Mouse (Mus musculus) hindbrain, postnatal 0 days (tissue): ENCODE measurements around the gene Il4i1. TPM values are rescaled to one million over a fixed set of nuclear protein-coding genes. Genes with fewer than 3 reads are reported as not detected.

Experiments used
- ATAC-seq: fragments of 200-750 bp; cut with Nextera tagmentation; 2 replicates; pipeline ENCODE4 v1.8.0; 2017; ENCODE audit warnings: mild to moderate bottlenecking, moderate TSS enrichment, moderate library complexity
- DNase-seq: peaks from one replicate; pipeline ENCODE4 v3.0.0-alpha.2; 2015; ENCODE audit warnings: low spot score
- H3K27ac ChIP-seq: fragments of 300-500 bp; sonication (generic); 2 replicates; pipeline ENCODE4 v1.5.1; 2014; ENCODE audit warnings: mild to moderate bottlenecking
- H3K27me3 ChIP-seq: fragments of 300-500 bp; sonication (generic); 2 replicates; pipeline ENCODE4 v1.6.1; 2014; ENCODE audit warnings: low read length, mixed read lengths; ENCODE audit not compliant: insufficient read depth
- H3K36me3 ChIP-seq: fragments of 300-500 bp; sonication (generic); 2 replicates; pipeline ENCODE4 v1.6.1; 2014; ENCODE audit warnings: low read length, mixed read lengths; ENCODE audit not compliant: insufficient read depth
- H3K4me1 ChIP-seq: fragments of 300-500 bp; sonication (generic); 2 replicates; pipeline ENCODE4 v1.6.1; 2014; ENCODE audit warnings: antibody characterized with exemption, low read length, mixed read lengths; ENCODE audit not compliant: insufficient read depth
- H3K4me2 ChIP-seq: fragments of 300-500 bp; sonication (generic); 2 replicates; pipeline ENCODE4 v1.6.1; 2014; ENCODE audit warnings: low read depth, mild to moderate bottlenecking, low read length, moderate library complexity, mixed read lengths
- H3K4me3 ChIP-seq: fragments of 300-500 bp; sonication (generic); 2 replicates; pipeline ENCODE4 v1.5.1; 2014; ENCODE audit warnings: low read length
- H3K9ac ChIP-seq: fragments of 300-500 bp; sonication (generic); replicated peaks from 2 replicates; pipeline ENCODE4 v1.6.1; 2014; ENCODE audit warnings: mild to moderate bottlenecking, low read length, moderate library complexity, mixed read lengths
- H3K9me3 ChIP-seq: fragments of 300-500 bp; sonication (generic); 2 replicates; pipeline ENCODE4 v1.6.1; 2016; ENCODE audit warnings: low read length, mixed read lengths
- CTCF ChIP-seq: IDR thresholded peaks from 2 replicates; pipeline ENCODE4 v1.5.1; 2016; ENCODE audit warnings: antibody characterized with exemption, control low read depth, low read depth
- WGBS: fragments of 180-500 bp; shearing (Covaris S2); extraction: QIAGEN DNeasy Blood & Tissue Kit; methylation state at CpG from one replicate; pipeline ENCODE4 v1.1.7; 2014; 5-methylcytosine and 5-hydroxymethylcytosine counted together
- polyA plus RNA-seq: library from polyadenylated mRNA; unstranded; fragments of >200 nt; fragmentation: Nextera tagmentation; extraction: Ambion mirVana; gene quantifications from 2 replicates; pipeline ENCODE4 v1.2.1, GENCODE M21; 2015
- total RNA-seq: library from RNA; depleted of rRNA; stranded (reverse); fragments of >200 nt; gene quantifications from 2 replicates; pipeline ENCODE4 v1.2.3, GENCODE M21; 2014

The Il4i1 gene
- total and polyA plus RNA-seq, 2 experiments from 2014 or later = 0.47 to 0.58 TPM

- ATAC-seq (no peak), DNase-seq (no peak)
- 28% methylated on average over 9 of the region's 9 CpGs for WGBS
- H3K9me3 ChIP-seq = no peaks in the 10 kb centered on the region
- peaks cover 31% of the 10 kb centered on the region for H3K4me1 ChIP-seq
- no peaks in the 10 kb centered on the region for H3K27me3 ChIP-seq
- H3K4me3 ChIP-seq = peak overlapping the region; percentile 99
- H3K27ac ChIP-seq = no peak overlapping the region
- peaks cover 18% of the 10 kb centered on the region for H3K36me3 ChIP-seq
- peak overlapping the region; percentile 99; the same call in 1 of the 2 replicates for H3K9ac ChIP-seq
- peak overlapping the region; percentile 63 for H3K4me2 ChIP-seq
- TF ChIP-seq CTCF = no peak
Observed at GRCm38 (mm10) chr7:44867802-44868201, 51.6 kb downstream of the Il4i1 start.

- Histone ChIP-seq H3K9me3 (no peaks in the 10 kb centered on the region), H3K27me3 (no peaks in the 10 kb centered on the region), H3K4me3 (peak overlapping the region; percentile 99), H3K36me3 (peaks cover 12% of the 10 kb centered on the region), H3K9ac (peak overlapping the region; percentile 99), H3K27ac (no peak overlapping the region), H3K4me2 (peak overlapping the region; percentile 63), H3K4me1 (peaks cover 31% of the 10 kb centered on the region)
- no peak for TF ChIP-seq CTCF
- ATAC-seq = no peak
- WGBS = 4% methylated on average over 16 of the region's 16 CpGs
- no peak for DNase-seq
Observed at GRCm38 (mm10) chr7:44868465-44868864, 52.3 kb downstream of the Il4i1 start.

GRCm38 (mm10) chr7:44868919-44869696, 52.9 kb downstream of the Il4i1 start:
- H3K36me3 ChIP-seq = peaks cover 5% of the 10 kb centered on the region
- no peaks in the 10 kb centered on the region for H3K9me3 ChIP-seq
- peak overlapping the region; percentile 99 for H3K9ac ChIP-seq
- TF ChIP-seq CTCF = no peak
- H3K4me1 ChIP-seq = peaks cover 31% of the 10 kb centered on the region
- peak; percentile 5 for ATAC-seq
- H3K27ac ChIP-seq = peak overlapping the region; percentile 100
- WGBS = under 1% methylated on average over 85 of the region's 108 CpGs
- peak; percentile 75 for DNase-seq
- H3K27me3 ChIP-seq = no peaks in the 10 kb centered on the region
- H3K4me2 ChIP-seq = peak overlapping the region; percentile 63
- H3K4me3 ChIP-seq = peak overlapping the region; percentile 99

GRCm38 (mm10) chr7:44869697-44870528, 53.7 kb downstream of the Il4i1 start, which contains the start of gene Ptov1:
Ptov1 (minus strand) TSS chr7:44869788.
- WGBS = 8% methylated on average over 29 of the region's 29 CpGs
- Histone ChIP-seq H3K27ac (peak within 1 kb of the TSS; percentile 100), H3K4me3 (peak within 1 kb of the TSS; percentile 99), H3K9ac (peak within 1 kb of the TSS; percentile 99), H3K4me1 (peaks cover 31% of the 10 kb centered on the region), H3K4me2 (peak within 1 kb of the TSS; percentile 63), H3K27me3 (no peaks in the 10 kb centered on the region), H3K9me3 (no peaks in the 10 kb centered on the region), H3K36me3 (no peaks in the 10 kb centered on the region)
- ATAC-seq = peak; percentile 96
- peak; percentile 98 for DNase-seq
- peak; percentile 35; the same call in 1 of the 2 replicates for TF ChIP-seq CTCF

GRCm38 (mm10) chr7:44870614-44871013, 54.4 kb downstream of the Il4i1 start:
- Histone ChIP-seq H3K4me3 (no peak overlapping the region), H3K27me3 (no peaks in the 10 kb centered on the region), H3K9ac (peak overlapping the region; percentile 99; the same call in 1 of the 2 replicates), H3K27ac (peak overlapping the region; percentile 100), H3K36me3 (no peaks in the 10 kb centered on the region), H3K4me2 (peak overlapping the region; percentile 63; the same call in 1 of the 2 replicates), H3K9me3 (no peaks in the 10 kb centered on the region), H3K4me1 (peaks cover 31% of the 10 kb centered on the region)
- ATAC-seq = no peak
- WGBS = 72% methylated on average over 6 of the region's 6 CpGs
- DNase-seq = no peak
- no peak for TF ChIP-seq CTCF

GRCm38 (mm10) chr7:44871181-44871580, 55.0 kb downstream of the Il4i1 start:
- DNase-seq = no peak
- Histone ChIP-seq H3K4me1 (peaks cover 27% of the 10 kb centered on the region), H3K36me3 (peaks cover 5% of the 10 kb centered on the region; the same call in 1 of the 2 replicates), H3K9ac (no peak overlapping the region), H3K27me3 (no peaks in the 10 kb centered on the region), H3K9me3 (no peaks in the 10 kb centered on the region), H3K4me2 (no peak overlapping the region), H3K27ac (no peak overlapping the region), H3K4me3 (no peak overlapping the region)
- 27% methylated on average over 1 of the region's 1 CpGs for WGBS
- TF ChIP-seq CTCF = no peak
- no peak for ATAC-seq
